Mouse (Mus musculus): ENCODE measurements around the gene Mastl. TPM values are rescaled to one million over a fixed set of nuclear protein-coding genes. Genes with fewer than 3 reads are reported as not detected.

Gene Mastl
- polyA plus RNA-seq (2016; fragmentation: Nextera tagmentation; extraction: Ambion mirVana), result 16.8 and 18.1 TPM in 2 replicates

DNA sequence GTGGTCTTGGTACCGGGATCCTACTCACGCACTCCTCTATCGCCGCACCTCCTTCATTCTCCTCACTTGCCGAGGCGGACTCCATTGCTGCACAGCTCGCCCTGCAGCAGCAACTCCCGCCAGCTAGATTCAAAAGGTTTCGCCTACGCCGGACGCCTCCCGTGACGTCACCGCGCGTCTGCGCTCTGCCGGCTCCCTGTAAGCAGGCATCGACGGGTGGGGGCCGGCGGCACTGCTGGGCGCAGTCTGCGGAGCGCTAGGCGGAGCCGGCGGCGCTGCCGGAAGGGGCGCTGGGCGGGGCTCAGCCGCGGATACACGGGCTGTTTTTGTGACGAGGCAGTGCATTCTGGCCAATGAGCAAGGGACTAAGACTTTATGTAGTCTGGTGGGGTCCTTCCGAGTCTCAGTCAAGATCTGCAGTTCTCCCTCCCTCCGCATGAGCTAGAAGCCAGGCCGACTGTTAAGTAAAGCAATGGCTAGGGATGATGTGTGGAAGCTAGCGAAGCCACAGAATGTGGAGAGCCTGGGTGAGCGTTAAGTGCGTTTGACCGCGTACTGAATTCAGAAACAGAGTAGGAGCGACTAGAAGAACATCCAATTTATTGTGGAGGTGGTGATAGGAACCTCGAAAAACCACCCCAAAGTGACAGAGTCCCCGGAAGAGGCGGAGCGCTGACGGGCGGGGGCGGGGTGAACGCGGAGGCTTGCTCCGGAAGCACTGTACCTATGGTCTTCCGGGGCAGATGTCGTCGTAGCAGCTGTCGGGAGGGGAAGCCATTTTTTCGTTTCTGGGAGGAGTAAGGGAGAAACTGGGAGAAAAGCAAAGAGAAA lies at the start of gene Mastl, which contains the start of gene Yme1l1:
Gene Mastl (minus strand): TSS at position 248 of the 831 bp plus-strand sequence.
Gene Yme1l1 (plus strand): TSS at position 593 of the 831 bp plus-strand sequence.
- peak; percentile 97 for DNase-seq (ENCODE audit: low spot score)
- H3K27ac ChIP-seq (replicated peaks), result peak within 1 kb of the TSS; percentile 94
- WGBS, result under 1% methylated on average over 61 of the region's 61 CpGs

DNA sequence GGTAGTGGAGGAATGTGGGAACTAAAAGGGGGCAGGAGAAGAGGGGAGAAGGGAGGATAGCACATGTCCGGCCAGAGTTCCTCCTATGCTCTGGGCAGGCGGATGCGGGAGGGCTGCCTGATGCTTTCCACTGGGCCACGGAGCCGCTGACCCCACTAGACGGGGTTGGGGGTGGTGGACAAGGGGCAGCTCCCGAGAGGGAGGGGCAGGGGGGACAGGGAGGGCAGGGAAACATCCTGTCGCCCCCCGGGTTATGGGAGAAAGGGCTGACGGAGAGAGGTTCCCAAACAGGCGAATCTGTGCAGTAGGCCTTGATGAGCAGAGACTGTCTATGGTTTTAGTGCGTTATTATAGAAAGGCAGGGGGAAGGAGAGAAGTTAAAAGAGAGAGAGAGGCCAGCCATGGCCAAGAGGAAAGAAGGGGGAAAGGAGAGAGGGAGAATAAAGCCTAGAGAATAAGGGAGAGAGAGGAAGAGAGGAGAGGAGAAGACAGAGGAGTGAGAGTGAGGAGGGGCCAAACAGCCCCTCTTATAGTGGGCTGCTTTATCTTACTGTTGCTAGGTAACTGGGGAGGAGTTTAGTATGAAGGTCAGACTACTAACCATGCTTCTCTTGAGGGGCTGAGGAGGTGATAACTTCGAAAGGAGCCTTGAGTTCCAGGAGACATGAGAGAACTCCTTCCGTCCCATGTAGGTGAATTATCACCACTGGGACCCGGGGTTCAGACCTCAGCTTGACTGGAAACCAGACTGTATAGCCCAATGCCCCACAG lies 47.3 kb upstream of the Mastl start:
- peaks cover 4% of the 10 kb centered on the region for H3K4me1 ChIP-seq
- no peaks in the 10 kb centered on the region for H3K27me3 ChIP-seq (ENCODE audit: low read depth, poor library complexity, severe bottlenecking)
- 66% methylated on average over 15 of the region's 15 CpGs for WGBS
- no peak for DNase-seq (ENCODE audit: low spot score)
- no peaks in the 10 kb centered on the region for H3K9me3 ChIP-seq (replicated peaks)
- peaks cover 25% of the 10 kb centered on the region for H3K36me3 ChIP-seq
- H3K4me3 ChIP-seq, result no peak overlapping the region
- no peak overlapping the region for H3K27ac ChIP-seq (replicated peaks)

More for the DNA sequence above, at the start of gene Mastl, which contains the start of gene Yme1l1:
- peaks cover 33% of the 10 kb centered on the region for H3K4me1 ChIP-seq
- no peaks in the 10 kb centered on the region for H3K27me3 ChIP-seq (ENCODE audit: low read depth, poor library complexity, severe bottlenecking)
- H3K36me3 ChIP-seq, result peaks cover 18% of the 10 kb centered on the region
- no peaks in the 10 kb centered on the region for H3K9me3 ChIP-seq (replicated peaks)
- peak within 1 kb of the TSS; percentile 82 for H3K4me3 ChIP-seq

DNA sequence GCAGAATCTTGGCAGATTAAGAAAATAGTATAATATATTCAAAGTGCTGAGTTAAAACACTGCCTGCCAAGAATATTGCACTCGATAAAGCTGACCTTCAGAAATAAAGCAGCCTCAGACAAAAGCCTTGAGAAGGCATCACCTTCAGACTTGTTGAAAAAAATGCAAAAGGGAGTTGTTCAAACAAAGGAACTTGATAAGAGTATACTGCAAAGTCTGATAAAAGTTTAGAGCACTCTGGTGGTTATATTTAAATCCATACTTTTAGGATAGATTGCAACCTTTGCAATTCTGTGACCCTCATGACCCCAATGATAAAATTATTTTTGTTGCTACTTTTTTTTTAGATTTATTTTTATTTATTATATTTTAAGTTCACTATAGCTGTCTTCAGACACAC lies 45.2 kb upstream of the Mastl start:
- Histone ChIP-seq H3K27me3 (ENCODE audit: low read depth, poor library complexity, severe bottlenecking) (no peaks in the 10 kb centered on the region), H3K4me3 (no peak overlapping the region), H3K36me3 (peaks cover 44% of the 10 kb centered on the region), H3K27ac (replicated peaks) (no peak overlapping the region), H3K4me1 (peaks cover 4% of the 10 kb centered on the region), H3K9me3 (replicated peaks) (no peaks in the 10 kb centered on the region)
- DNase-seq (ENCODE audit: low spot score), result no peak
- WGBS, result 98% methylated on average over 1 of the region's 1 CpGs

DNA sequence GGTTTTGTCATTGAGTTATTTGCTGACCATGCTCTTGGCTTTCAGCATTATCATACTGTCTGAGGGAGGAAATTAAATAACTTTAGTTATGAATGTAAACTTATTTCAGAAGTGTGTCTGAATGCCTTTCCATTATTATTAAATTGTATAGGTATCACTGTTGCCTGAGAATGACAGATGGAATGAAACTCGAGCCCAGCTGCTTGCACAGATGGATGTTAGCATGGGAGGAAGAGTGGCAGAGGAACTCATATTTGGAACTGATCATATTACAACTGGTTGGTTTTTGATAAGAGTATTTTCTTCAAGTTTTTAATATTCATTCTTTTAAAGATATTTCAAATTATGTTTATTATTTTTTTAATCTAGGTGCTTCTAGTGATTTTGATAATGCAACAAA lies 38.5 kb upstream of the Mastl start:
- 91% methylated on average over 1 of the region's 1 CpGs for WGBS
- Histone ChIP-seq H3K27ac (replicated peaks) (no peak overlapping the region), H3K36me3 (peaks cover 97% of the 10 kb centered on the region), H3K9me3 (replicated peaks) (no peaks in the 10 kb centered on the region), H3K4me3 (no peak overlapping the region), H3K4me1 (no peaks in the 10 kb centered on the region), H3K27me3 (ENCODE audit: low read depth, poor library complexity, severe bottlenecking) (no peaks in the 10 kb centered on the region)
- DNase-seq (ENCODE audit: low spot score), result no peak

DNA sequence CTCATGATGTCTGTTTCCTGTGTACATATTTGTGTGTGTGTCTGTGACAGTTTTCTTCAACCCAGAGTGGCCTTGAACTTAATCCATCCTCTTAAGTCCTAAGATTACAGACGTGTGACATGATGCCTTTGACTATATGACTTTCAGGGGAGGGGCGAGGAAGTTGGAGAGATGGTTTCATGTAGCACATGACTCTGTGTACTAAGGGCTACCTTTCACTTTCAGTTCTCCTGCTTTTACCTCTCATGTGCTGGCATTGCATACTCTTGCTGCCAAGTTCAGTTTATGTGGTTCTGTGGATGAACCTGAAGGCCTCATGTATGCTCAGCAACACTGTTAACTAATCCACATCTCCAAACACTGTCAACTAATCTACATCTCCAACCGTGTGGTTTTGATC lies 16.5 kb upstream of the Mastl start:
- Histone ChIP-seq H3K4me3 (no peak overlapping the region), H3K9me3 (replicated peaks) (no peaks in the 10 kb centered on the region), H3K27ac (replicated peaks) (no peak overlapping the region), H3K4me1 (no peaks in the 10 kb centered on the region), H3K27me3 (ENCODE audit: low read depth, poor library complexity, severe bottlenecking) (no peaks in the 10 kb centered on the region), H3K36me3 (peaks cover 94% of the 10 kb centered on the region)
- no peak for DNase-seq (ENCODE audit: low spot score)
- WGBS, result 86% methylated on average over 3 of the region's 3 CpGs

DNA sequence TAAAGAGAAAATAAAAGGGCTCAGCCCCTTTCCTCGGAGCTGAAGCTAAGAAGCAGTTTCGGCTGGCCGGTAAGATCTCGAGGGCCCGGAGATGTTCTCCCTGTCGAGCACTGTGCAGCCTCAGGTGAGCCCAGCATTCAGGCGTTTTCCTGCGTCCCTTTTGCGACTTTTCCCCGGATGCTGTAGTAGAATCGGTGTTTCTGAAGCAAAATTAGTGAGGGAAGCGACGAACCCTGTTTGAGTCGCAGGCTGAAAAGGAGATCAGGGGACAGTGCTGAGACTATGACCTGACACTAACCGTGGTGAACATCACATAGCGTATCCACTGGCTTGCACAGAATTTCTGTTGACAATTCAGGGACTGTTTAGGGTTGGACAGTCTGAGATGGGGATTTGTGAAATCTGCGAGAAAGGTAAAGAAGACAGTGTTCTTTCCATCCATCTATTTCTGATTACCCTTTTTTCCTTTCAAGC lies 821 bp upstream of the Mastl start:
- H3K27ac ChIP-seq (replicated peaks), result peak overlapping the region; percentile 94
- peak overlapping the region; percentile 82 for H3K4me3 ChIP-seq
- H3K27me3 ChIP-seq (ENCODE audit: low read depth, poor library complexity, severe bottlenecking), result no peaks in the 10 kb centered on the region
- WGBS, result 1% methylated on average over 17 of the region's 17 CpGs
- no peak for DNase-seq (ENCODE audit: low spot score)
- H3K36me3 ChIP-seq, result peaks cover 19% of the 10 kb centered on the region
- peaks cover 33% of the 10 kb centered on the region for H3K4me1 ChIP-seq
- no peaks in the 10 kb centered on the region for H3K9me3 ChIP-seq (replicated peaks)

DNA sequence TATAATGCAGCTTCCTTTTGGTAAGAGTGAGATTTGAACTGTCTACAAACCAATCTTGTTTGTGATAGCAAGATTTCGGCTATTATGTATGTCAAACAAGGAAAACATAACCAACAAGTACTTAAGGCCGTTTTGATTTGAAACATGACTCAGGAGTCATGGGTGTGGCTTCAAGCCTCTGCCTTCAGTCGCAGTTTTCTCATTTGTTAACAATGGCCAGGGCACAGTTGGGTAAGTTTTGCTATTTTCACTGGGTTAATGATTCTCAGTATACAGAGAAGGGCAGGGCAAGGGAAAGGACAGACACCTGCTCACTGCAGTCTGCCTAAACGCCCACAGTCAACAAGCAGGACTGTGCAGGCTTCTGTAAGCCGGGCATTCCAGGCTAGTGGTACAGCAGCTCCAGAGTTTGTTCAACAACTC lies 614 bp downstream of the Mastl start:
- no peaks in the 10 kb centered on the region for H3K9me3 ChIP-seq (replicated peaks)
- H3K4me1 ChIP-seq, result peaks cover 33% of the 10 kb centered on the region
- 11% methylated on average over 5 of the region's 5 CpGs for WGBS
- no peaks in the 10 kb centered on the region for H3K27me3 ChIP-seq (ENCODE audit: low read depth, poor library complexity, severe bottlenecking)
- no peak for DNase-seq (ENCODE audit: low spot score)
- peak overlapping the region; percentile 94 for H3K27ac ChIP-seq (replicated peaks)
- H3K4me3 ChIP-seq, result peak overlapping the region; percentile 82
- peaks cover 22% of the 10 kb centered on the region for H3K36me3 ChIP-seq

DNA sequence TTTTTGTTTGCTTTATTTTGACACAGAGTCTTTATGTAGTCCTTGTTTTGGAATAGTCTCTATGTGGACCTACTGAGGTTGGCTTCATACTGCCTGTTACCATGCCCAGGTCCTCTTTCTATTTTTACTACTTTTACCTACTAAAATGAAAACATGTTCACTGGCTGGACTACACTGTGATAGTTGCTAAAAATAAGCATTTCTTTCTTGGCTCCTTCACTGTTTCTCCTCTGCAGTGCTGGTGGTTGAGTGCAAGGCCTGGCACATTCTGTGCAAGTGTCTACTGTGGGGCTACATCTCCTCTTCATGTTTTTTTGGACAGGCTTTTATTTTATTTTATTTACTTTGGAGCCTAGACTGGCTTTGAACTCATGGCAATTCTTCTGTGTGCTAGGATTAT lies 36.3 kb downstream of the Mastl start:
- H3K36me3 ChIP-seq, result peaks cover 74% of the 10 kb centered on the region

DNA sequence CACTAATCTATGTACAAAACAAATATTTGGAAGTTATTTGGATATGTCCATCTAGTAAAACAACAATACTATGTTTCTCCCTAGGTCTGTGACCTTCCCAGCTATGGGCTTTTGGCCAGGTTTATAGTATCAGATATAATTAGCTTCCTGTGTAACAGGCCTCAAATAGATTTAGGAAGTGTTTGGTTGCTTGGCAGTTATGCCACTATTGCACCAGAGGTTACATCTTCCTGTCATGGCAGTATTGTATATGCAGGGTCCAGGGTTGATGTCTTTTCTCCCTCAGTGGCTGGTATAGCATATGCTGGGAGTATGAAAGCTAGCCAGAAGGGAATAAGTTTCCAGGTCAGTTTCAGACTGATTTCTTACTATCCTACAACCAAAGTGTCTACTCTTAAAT lies 53.6 kb downstream of the Mastl start:
- peaks cover 38% of the 10 kb centered on the region for H3K36me3 ChIP-seq
- no peaks in the 10 kb centered on the region for H3K4me1 ChIP-seq
- H3K27me3 ChIP-seq (ENCODE audit: low read depth, poor library complexity, severe bottlenecking), result no peaks in the 10 kb centered on the region
- H3K27ac ChIP-seq (replicated peaks), result no peak overlapping the region
- DNase-seq (ENCODE audit: low spot score), result no peak
- H3K9me3 ChIP-seq (replicated peaks), result no peaks in the 10 kb centered on the region
- no peak overlapping the region for H3K4me3 ChIP-seq

More for the DNA sequence above, 36.3 kb downstream of the Mastl start:
- no peak for DNase-seq (ENCODE audit: low spot score)
- Histone ChIP-seq H3K27me3 (ENCODE audit: low read depth, poor library complexity, severe bottlenecking) (no peaks in the 10 kb centered on the region), H3K4me1 (no peaks in the 10 kb centered on the region), H3K27ac (replicated peaks) (no peak overlapping the region), H3K9me3 (replicated peaks) (0 out of 2 replicates have a peak, but pooled peaks cover 4% of the 10 kb centered on the region), H3K4me3 (no peak overlapping the region)

DNA sequence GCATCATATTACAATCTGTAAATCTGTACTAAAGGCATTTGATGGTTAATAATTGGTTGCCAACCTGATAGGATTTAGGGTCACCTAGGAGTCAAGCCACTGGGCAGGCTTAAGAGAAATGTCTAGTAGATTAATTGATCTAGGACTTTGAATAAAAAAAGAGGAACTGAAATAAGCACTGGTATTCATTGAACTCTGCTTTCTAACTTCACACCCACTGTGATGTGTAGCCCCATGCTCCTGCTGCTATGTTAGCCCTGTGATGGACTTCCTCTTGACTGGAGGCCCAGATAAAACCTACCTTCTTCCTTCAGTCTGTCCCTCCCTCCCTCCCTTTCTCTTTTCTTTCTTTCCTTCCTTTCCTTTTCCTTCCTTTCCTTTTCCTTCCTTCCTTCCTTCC lies 58.8 kb downstream of the Mastl start:
- peaks cover 57% of the 10 kb centered on the region for H3K36me3 ChIP-seq
- H3K4me3 ChIP-seq, result no peak overlapping the region

DNA sequence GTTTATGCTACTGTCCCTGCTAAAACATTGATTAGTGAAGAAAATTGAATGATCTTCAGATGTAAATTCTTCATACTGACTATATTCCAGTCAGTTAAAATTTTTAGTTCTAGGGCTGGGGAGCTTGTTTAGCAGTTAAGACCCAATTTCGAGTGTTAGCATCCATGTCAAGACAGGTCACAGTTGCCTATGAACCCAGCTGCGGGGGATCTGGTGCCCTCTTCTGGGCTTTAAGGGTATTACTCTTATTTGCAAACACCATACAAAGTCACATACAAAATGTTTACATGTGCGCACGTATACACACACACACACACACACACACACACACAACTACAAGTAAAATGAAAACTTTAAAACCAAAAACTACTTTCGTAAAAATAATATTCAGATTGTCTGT lies 63.6 kb downstream of the Mastl start:
- H3K4me3 ChIP-seq, result no peak overlapping the region
- 58% methylated on average over 5 of the region's 5 CpGs for WGBS
- peaks cover 77% of the 10 kb centered on the region for H3K36me3 ChIP-seq

More for the DNA sequence above, 58.8 kb downstream of the Mastl start:
- no peaks in the 10 kb centered on the region for H3K27me3 ChIP-seq (ENCODE audit: low read depth, poor library complexity, severe bottlenecking)
- DNase-seq (ENCODE audit: low spot score), result no peak
- no peaks in the 10 kb centered on the region for H3K4me1 ChIP-seq
- no peak overlapping the region for H3K27ac ChIP-seq (replicated peaks)
- no peaks in the 10 kb centered on the region for H3K9me3 ChIP-seq (replicated peaks)

DNA sequence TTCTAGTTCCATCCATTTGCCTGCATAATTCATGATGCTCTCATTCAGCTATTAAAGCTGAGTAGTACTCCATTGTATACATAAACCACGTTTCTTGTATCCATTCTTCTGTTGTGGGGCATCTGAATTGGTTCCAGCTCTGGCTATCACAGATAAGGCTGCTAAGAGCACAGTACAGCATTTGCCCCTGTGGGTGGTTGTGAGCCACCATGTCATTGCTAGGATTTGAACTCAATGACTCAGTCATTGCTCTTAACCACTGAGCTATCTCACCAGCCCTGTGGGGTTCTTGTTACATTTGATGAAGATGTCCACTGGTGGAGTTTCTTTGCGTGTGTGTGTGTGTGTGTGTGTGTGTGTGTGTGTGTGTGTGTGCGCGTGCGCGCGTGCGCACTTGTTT lies 71.3 kb downstream of the Mastl start:
- Histone ChIP-seq H3K9me3 (replicated peaks) (no peaks in the 10 kb centered on the region), H3K27ac (replicated peaks) (no peak overlapping the region), H3K27me3 (ENCODE audit: low read depth, poor library complexity, severe bottlenecking) (no peaks in the 10 kb centered on the region), H3K4me3 (no peak overlapping the region), H3K36me3 (peaks cover 84% of the 10 kb centered on the region), H3K4me1 (no peaks in the 10 kb centered on the region)
- WGBS, result 91% methylated on average over 8 of the region's 8 CpGs
- DNase-seq (ENCODE audit: low spot score), result no peak

More for the DNA sequence above, 63.6 kb downstream of the Mastl start:
- Histone ChIP-seq H3K4me1 (no peaks in the 10 kb centered on the region), H3K27me3 (ENCODE audit: low read depth, poor library complexity, severe bottlenecking) (no peaks in the 10 kb centered on the region), H3K9me3 (replicated peaks) (no peaks in the 10 kb centered on the region), H3K27ac (replicated peaks) (no peak overlapping the region)
- peak; percentile 17 for DNase-seq (ENCODE audit: low spot score)

DNA sequence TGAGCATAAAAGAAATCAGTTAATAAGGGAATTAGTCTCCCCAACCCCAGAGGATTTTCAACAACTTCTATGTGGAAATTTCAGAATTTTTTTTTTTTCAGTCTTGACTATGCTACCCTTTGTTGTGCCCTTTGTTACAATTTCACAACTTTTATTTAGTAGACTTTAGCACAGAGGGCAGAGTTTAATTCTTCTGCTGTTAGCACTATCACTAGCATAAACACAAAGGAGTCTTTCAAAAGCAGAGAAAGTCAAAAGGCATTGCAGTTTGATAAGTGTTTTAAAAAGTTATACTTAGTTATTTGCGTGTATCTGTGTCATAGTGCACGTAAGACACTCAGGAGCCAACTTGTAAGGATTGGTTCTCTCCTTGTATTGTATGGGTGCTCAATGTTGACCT lies 77.2 kb downstream of the Mastl start:
- no peaks in the 10 kb centered on the region for H3K27me3 ChIP-seq (ENCODE audit: low read depth, poor library complexity, severe bottlenecking)
- H3K27ac ChIP-seq (replicated peaks), result no peak overlapping the region
- peaks cover 83% of the 10 kb centered on the region for H3K36me3 ChIP-seq
- WGBS, result 98% methylated on average over 2 of the region's 2 CpGs
- no peak for DNase-seq (ENCODE audit: low spot score)
- no peak overlapping the region for H3K4me3 ChIP-seq
- H3K4me1 ChIP-seq, result no peaks in the 10 kb centered on the region
- peaks cover 4% of the 10 kb centered on the region; the same call in 1 of the 2 replicates for H3K9me3 ChIP-seq (replicated peaks)

Data from midbrain, embryonic 10.5 days (tissue).